Mouse (Mus musculus): Measurements from ENCODE around the gene Zfp385c.
"Not testable (repeated sequence)": the region's sequence is repeated elsewhere in the genome, so short reads cannot be mapped to it uniquely, and the experiment has no call there.

Zfp385c gene

DNA sequence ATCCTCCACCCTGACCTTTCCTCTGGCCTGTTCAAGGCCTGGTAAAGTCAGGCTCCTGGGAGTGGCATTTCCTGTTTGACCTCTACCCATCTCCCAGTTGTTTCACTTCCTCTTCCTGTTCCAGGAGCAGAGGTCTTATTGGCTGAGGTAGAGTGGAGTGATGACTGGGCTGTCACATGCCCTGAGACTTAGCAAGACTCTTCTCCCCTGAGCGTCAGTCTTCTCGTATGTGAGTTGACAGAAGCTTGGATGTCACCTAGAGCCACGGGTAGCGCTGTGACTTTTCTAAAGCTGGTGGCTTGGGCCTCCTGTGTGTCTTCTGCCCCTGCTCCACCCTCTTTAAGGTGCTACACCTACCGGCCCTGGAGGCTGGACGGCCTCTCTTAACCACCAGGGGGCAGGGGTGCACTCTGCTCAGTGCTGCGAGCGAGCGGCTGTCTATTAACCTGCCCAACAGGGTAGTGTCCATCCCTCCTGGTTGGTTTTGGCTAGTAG lies 65.5 kb downstream of the Zfp385c start:
- DNase-seq (ENCODE audit: low read depth) = no peak

DNA sequence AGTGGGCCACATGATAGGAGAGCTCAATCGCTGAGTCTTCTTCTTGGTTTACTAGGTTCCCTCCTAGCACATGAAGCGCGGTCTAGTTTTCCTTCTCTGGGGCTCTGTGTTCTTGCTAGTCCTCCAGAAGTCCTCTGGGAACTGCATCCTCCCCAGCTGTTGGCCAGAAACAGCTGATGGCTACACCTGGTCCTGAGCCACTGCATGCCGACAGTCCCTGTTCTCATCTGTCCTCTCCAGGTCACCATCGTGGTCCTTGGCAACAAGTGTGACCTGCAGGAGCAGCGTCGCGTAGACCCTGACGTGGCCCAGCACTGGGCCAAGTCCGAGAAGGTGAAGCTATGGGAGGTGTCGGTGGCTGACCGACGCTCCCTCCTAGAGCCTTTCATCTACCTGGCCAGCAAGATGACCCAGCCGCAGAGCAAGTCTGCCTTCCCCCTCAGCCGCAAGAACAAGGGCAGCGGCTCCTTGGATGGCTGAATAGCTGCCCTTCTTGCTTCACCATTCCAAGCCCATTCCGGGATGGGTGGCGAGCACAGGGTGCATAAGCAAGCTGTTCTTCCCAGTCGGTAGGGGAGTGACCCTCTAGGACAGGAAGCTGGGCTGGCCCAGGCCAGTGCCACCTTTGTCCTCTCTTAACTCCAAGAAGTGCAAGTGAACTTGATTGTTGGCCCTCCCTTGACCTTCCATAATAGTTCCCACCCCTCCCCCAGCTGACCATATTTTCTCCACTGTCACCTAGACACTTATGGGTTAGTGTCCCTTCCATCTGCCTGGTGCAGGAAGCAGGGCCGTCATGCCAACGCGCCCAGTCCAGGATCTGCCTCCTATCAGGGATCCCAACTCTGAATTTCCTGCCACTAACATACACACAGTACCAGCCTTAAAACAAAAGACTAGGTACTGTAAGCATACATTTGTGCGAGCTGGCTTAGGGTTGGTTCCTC lies 66.2 kb downstream of the Zfp385c start:
- DNase-seq (ENCODE audit: low read depth) = no peak

DNA sequence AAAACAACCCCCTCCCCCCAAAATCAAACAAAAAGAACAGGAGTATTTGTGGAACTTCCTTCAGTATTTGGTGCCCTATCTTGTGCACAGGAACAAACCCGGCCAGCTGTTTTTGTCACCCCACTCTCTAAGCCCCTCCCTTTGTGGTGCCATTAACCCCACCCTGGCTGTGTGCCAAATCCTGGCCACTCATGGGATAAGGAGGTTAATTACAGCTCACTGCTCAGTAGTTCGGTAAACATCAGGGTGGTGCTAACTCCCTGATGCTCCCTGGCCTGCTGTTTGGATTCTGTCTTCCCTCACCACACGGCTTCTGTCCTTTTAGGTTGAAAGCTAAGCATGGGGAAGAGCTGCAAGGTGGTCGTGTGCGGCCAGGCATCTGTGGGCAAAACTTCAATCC lies 68.4 kb downstream of the Zfp385c start:
- DNase-seq (ENCODE audit: low read depth) = no peak

DNA sequence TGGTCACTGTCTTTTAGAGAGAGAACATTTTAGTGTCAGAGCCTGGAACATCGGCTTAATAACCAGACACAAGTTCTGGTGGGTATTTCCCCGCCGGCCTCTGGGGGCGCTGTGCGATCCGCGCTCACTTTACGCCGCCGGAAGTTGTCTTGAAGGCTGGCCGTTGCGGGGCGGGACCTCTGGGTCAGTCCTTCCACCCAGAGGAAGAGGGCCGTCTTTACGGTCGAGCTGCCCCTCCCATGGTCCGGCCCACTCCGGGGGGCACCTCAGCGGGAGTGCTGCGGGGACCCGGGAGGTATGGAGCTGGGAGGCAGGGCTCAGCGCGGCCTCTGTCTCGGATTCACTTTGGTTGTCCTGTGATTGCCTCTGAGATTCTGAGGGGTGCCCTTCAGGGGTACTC lies 69.5 kb downstream of the Zfp385c start:
- peak; percentile 84 for DNase-seq (ENCODE audit: low read depth)

DNA sequence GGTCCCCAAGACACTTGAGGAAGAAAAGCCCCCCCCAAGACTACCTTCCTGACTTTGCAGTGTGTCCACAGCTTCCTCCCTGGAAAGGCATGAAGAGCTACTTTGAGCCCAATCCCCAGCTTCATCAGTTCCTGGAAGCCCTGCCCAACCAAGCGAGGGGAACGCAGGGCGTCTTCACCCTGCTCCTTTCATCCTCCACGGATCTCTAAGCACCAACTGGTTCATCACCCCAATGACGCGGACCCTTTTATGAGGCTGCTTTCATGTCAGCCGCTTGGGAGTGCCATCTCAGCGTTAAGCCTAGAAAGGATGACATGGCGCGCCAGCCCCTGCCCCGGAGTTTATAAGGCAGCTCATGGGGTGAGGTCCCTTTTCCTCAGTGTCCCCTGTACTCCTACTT lies 72.3 kb downstream of the Zfp385c start, which contains the start of gene Dnajc7:
TSS of gene Dnajc7 (minus strand) at position 187 of the 400 bp plus-strand sequence.
- no peak for DNase-seq (ENCODE audit: low read depth)

DNA sequence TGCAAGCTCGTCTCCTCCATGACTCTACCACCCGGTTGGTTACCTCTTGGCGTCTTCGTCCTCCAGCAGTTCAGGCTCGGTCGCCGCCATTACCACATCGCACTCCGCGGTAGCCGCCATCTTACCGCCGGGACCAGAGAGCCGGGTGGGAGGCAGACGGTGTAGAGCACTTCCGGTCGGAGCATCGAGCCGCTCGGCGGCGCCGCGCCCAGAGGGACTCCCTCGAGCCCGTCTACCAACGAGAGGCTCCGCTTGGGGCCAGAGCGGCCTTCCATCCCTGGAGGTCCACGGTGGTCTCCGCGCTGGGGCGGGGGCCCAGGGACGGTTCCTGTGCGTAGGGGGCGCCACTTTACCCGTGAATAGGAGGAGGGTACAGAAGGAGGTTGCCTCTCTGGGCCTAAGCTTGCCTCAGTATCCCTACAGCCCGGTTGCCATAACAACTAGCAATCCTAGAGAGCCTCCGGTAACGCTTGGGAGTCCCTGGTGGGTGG lies 72.7 kb downstream of the Zfp385c start:
- peak; percentile 76 for DNase-seq (ENCODE audit: low read depth)

DNA sequence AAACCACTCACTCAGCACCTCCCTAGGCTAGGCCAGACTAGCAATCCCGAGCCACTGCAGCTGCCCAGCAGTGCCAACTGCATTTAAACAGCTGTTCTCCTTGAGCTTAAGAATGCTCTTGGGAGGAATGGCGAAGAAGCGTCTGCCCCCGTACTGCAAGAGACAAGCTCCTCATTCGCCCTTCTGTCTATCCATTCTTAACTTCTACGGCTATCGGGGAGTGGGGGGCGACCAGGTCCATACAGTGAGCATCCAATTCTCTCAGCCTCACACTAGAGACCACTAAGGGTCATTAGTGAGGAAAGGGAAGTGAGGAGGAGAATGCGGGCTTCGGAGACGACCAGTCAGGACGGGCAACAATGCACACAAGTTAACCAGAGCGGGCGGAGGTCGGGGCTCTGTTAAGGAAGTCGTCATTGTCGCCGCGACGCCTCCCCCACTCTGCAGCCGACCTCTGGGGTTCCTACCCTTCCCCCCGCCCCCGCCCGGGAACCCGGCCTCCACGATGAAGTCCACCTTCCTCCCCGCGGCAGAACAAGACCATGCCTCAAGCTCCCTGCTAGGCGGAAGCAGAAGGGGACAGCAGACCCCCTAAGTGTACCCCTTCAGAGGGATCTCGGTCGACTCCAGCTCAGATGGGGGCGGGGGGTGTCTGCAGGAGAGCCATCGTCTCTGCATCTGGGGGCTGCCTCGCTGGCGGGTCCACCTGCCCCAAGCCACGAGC lies 73.3 kb downstream of the Zfp385c start, which contains the start of gene Nkiras2:
TSS of gene Nkiras2 (plus strand) at position 484 of the 724 bp plus-strand sequence.
- DNase-seq (ENCODE audit: low read depth) = no peak

DNA sequence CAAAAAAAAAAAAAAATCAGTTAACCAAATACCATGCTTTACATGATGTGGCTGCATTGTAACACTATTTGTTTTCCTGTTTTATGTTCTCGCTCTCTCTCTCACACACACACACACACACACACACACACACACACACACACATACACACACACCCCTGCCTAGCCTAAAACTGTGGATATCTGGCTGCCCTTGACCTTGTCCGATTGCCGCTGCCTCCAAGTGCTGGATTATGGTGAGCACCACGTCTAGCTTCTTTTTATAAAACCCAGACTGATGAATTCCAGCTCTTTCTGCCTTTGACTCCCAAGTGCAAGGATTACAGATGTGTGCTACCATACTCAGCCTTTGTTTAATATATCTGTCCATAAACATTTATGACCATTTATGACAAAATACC lies 74.8 kb downstream of the Zfp385c start:
- no peak for DNase-seq (ENCODE audit: low read depth)

DNA sequence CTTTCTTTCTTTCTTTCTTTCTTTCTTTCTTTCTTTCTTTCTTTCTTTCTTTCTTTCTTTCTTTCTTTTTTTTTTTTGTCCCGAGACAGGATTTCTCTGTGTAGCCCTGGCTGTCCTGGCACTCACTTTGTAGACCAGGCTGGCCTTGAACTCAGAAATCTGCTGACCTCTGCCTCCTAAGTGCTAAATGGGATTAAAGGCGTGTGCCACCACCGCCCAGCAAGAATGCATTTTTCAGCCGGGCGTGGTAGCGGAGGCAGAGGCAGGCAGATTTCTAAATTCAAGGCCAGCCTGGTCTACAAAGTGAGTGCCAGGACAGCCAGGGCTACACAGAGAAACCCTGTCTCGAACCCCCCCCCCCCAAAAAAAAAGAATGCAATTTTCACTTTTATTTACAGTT lies 75.4 kb downstream of the Zfp385c start:
- DNase-seq (ENCODE audit: low read depth) = not testable (repeated sequence)

DNA sequence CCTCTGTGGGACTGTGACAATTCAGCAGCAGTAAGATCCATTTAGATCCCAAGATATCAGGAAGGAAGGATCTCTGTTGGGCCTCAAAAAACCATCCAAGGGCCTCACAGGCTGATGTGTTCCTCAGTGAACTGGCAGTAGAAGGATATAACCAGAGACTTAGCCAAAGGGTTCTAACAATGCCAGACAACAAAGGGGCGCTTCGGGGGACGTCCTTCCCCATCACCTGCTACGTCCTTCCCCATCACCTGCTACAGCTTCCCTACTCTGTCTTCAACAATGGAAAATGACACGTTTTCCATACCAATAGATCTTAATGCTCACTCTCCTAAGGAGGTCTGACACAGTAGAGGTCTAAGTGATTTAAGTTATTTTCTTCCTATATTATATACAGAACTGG lies 75.9 kb downstream of the Zfp385c start:
- DNase-seq (ENCODE audit: low read depth) = no peak

DNA sequence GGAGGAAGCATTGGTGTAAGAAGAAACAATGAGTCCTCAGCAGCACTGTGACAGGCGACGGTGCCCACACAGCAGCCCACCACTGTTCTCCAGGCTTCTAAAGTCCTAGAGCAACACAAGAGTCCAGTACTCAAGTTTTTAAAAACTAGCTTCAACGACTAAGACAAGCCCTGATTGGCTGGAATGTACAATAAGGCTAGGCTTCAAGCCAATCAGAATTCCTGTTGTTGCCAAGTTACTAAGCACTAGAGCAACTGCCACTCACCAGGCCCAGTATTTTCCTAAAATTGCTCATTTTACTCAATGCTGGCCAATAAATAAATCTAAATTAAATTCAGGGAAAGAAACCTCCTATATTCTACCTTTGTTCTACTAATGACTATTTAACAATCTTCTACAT lies 79.0 kb downstream of the Zfp385c start:
- DNase-seq (ENCODE audit: low read depth) = no peak

DNA sequence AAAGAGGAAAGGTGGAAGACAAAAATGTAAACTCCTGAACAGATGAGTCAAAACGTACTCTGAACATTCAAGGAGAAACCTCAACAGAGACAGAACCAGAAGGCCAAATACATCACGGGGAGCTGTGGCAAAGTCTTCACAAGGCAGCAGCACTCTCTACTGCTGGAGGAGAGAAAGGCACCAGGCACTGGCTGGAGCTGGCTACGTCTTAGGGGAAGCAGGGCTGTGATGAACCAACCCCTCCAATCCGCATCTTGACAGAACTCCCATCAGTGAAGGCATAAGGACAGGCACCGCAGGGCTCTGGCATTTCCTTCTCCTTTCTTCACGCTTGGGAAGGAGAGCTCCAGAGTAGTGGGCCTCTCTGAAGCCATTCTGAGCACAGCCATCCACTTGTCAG lies 80.6 kb downstream of the Zfp385c start:
- DNase-seq (ENCODE audit: low read depth) = no peak

DNA sequence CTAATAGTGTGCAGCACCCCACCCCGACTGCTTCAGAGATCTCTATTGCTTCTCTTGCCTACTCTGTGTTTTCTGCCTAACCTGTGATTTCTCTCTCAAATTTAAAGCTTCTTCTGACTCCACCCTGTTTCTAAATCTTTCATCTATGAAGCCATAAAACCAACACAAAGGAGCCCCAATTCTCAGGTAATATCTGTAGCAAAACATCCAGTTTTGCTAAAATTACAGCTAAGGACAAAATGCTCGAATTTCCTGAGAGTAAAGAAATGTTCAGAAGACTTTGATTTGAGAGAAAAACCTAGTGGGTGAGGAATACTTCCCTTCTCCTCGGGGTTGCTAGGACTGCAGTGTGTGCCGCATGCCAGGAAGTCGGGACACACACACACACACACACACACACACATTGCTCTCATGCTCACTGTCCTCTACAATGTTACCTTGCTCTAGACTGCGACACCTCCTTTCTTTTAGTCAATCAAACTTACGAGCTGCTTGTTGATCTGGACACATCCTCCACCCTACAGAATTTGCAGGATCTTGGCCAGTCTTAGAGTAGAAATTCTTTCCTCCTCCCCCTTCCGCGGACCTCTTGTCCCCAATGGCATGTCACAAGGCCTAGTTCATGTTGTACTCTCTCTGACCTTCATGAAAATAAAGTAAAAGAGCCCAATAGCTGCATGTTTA lies 82.1 kb downstream of the Zfp385c start:
- no peak for DNase-seq (ENCODE audit: low read depth)

DNA sequence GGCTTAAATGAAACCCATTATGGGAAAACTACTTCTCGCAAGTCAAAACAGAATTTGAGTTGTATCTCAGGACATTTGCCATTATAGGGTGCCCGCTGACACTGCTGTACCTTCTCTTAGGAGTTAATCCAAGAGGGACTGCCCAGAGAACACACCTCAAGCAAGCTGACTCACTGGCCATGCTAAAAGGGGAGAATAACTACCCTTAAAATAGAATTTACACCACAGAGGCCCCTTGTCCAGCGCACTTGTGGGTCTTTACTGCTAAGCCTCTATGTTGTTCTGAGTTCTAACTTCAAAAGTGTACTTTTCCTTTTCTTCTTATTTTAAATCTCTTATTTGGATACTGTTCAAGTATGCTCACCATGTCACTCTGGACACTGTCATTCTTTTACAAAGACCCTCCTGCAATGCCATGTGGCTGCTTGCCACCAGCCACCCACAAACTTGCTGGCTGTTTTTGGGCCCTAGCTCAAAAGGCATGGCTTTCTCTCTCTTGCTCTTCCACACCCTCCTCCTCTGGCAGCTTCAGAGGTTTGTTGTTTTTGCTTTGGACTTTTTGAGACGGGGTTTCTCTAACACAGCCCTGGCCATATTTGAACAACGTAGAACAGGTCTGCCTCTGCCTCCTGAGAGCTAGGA lies 82.8 kb downstream of the Zfp385c start:
- no peak for DNase-seq (ENCODE audit: low read depth)

DNA sequence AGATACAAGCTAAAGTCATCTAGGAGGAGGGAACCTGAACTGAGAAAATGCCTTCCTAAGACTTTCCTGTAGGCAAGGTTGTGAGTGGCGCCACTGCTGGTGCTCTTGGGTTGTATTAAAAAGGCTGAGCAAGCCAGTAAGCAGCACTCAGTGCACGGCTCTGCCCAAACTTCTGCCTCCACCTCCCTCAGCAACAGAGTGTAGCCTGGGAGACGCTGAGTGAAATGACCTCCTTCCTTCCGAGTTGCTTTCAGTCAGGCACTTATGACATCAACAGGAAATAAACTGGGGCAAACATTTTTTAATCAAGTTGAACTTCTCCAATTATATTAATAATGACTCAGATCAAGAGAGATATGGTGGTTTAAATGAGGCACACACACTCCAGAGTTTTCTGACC lies 83.5 kb downstream of the Zfp385c start:
- DNase-seq (ENCODE audit: low read depth) = no peak

DNA sequence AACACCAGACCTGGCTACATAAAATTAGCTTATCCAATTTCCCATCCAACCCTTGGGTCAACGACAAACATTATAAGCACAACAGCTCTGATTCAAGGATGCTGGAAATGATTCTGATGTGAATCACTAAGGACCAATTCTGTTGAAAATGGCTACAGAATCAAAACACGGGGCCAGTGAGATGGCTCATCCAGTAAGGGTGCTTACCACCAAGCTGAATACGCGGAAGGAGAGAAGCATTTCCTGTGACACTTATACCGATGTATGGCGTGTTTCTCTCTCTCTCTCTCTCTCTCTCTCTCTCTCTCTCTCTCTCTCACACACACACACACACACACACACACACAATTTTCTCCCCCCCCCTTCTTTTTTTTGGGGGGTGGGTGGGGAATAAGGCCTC lies 85.1 kb downstream of the Zfp385c start:
- no peak for DNase-seq (ENCODE audit: low read depth)

DNA sequence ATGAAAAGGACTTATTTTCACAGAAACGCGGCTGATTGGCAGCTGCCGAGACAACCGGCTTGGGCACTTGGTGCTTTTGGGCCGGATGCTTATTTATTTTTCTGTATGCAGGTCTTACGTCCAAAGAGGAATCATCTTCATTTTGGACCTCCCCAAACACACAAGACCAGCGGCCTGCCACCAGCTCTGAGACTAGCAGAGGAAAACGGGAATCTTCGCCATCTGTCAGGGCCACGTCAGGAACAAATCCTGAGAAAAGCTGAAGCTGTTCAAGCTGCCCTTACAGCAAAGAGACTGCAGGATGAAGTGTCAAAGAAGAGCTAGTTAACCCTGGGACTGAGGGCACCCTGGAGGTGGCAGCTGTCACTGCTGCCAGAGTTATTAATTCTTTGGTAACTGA lies 86.8 kb downstream of the Zfp385c start:
- no peak for DNase-seq (ENCODE audit: low read depth)

DNA sequence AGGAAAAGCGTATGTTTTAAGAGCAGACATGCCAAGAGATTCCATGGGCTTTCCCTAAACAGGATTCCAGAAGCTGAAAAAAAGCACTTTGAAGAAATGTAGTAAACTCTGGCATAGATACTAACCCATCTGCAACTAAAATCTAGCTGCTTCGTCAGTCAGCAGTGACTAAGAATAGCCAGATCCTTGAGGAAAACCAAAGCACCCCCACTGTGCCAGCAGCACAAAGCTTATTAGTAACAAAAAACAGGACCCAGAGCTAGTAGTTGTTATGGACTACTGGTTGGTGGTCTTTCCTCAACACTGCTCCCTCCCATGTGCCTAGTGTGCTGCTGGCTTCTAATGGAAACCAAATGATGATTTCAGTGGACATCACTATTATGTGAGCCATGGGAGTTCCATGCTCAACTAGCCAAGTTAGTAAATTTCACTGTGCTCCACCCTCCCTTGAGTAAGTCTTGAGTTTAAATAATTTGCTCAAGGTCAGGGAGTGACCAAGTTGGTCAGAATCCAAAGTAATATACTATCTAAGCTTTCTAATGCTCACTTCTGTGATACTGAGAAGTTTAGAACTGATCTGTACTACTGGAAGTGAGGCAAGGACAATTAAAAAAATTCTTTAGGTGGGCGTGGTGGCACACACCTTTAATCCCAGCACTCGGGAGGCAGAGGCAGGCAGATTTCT lies 87.8 kb downstream of the Zfp385c start:
- no peak for DNase-seq (ENCODE audit: low read depth)

DNA sequence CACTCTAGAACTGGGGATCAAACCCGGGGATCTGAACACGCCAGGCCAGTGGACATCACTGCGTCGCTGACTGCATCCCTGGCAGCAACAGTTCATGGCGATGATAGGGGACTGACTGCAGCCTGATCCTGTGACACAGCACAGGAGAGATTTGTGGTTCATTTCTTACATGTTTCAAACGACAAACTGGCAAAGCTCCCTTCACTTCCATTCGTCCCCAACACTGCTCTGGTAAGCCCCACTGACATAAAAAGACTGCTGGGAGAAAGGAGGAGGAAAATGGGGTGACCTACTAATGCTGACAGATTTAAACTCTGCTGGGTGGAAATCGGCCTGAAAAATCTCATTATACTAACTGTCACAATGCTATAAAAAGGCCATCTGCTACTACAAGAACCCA lies 88.4 kb downstream of the Zfp385c start:
- DNase-seq (ENCODE audit: low read depth) = no peak

DNA sequence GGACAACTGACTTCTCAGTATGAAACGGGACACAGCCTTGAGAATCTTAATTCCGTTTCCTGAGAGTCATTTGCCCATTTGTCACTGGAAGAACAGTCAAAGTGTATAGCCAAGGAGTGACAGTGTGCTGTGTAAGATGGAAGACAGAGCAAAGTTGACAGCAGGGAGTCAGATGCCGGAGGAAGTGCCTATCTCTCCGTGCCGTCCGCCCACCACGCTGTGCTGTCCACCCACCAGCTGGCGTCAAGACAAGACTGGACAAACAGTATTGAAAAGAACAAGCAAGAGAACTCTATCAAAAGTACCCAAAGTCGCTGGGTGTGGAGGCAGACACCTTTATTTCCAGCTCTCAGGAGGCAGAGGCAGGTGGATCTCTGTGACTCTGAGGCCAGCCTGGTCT lies 89.1 kb downstream of the Zfp385c start:
- no peak for DNase-seq (ENCODE audit: low read depth)

DNA sequence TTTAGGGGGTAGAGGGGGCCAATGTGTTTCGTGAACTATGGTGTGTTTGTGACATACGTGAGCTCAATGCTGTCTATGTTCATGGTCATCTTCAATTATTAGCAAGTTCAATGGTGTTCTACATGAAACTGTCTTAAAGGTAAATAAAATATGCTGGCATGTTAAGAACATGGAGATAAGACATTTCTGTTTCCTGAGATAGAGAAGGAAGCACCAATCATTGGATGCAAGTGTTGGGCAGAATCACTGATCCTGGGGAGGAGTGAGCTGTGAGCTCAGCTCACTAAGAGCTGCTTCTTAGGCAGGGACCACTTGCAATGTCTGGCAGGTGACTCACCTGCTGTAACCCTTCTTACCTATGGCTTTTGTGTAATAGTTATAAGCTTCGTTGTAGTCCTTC lies 90.9 kb downstream of the Zfp385c start:
- no peak for DNase-seq (ENCODE audit: low read depth)

Data from fibroblast of lung, adult 2 months (primary cell).